Mouse (Mus musculus): Measurements from ENCODE around the gene 9930111J21Rik1. TPM values are rescaled to one million over a fixed set of nuclear protein-coding genes. Genes with fewer than 3 reads are reported as not detected.

9930111J21Rik1 gene
- 10 to 100 TPM; 22.1 to 32.8 TPM for total RNA-seq (2023)

DNA sequence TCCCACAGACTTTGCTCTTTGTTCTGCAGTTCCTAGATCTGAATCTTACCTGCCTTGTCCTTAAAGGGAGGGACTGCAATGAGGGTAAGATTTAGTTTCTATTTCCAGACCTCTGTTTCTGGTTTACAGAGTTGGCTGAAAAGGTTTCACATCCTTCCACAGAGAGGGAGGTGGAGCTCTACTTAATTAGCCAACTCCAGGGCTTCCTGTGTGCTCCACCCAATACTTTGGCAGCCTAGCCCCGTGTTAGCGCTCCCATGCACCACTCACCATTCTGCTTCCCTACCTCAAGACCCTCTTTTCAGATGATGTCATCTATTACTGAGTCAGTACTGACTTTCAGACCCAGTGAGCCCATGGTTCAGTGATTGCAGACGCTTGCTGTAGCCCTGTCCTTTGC lies at the start of gene 9930111J21Rik1:
TSS of gene 9930111J21Rik1 (minus strand) at position 148 of the 400 bp plus-strand sequence.

DNA sequence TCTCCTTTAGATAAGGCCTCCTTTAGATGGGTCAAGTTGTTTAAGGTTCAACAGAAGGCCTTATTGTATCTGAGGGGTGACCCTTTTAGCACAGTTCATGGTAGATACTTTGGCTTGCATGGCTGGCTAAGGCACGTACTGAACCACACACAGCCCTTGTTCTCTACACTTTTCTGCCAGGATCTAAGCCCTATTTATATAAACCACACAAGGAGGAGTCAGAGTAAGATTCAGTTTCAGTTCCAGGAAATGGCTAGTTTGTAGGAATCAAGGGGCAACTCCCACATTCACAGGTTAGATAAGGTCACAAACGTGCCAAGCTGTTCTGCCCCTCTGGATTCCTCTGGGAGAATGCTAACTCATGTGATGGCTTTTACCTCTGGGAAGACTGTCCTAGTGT lies 14.8 kb upstream of the 9930111J21Rik1 start, which contains the start of gene Tgtp1:
TSS of gene Tgtp1 (minus strand) at position 155 of the 400 bp plus-strand sequence.

DNA sequence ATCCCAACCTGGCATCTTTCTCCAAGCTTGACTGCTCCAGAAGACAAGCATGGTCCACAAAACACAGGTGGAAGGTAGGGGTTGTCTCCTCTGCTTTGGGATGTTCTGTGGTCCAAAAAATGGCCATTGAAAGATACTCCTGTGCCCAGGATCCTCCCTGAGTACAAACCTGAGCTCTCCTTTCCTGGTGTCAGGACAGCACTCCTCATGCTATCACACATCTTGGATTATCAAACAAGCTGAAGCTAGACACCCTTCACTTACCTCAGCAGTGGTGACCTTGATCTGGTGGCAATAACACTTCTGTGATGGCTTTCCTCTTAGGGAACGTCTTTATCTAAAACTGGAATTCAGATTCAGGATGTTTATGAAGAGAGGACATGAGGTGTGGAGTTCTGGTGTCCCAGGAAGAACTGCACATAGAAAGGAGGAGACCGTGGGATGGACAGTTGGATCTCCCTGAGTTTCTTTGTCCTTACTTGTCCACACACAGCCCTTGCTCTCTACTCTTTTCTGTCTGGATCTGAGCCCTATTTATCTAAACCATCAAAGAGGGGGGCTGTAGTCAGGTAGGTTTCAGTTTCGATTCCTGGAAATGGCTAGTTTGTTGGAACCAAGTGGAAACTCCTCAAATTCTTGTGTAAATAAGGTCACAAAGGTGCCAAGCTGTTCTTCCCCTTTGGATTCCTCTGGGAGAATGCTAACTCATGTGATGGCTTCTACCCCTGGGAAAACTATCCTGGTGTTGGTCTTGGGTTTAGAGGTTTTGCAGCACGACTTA lies 12.7 kb upstream of the 9930111J21Rik1 start, which contains the start of gene Gm12185:
TSS of gene Gm12185 (minus strand) at position 487 of the 781 bp plus-strand sequence.

DNA sequence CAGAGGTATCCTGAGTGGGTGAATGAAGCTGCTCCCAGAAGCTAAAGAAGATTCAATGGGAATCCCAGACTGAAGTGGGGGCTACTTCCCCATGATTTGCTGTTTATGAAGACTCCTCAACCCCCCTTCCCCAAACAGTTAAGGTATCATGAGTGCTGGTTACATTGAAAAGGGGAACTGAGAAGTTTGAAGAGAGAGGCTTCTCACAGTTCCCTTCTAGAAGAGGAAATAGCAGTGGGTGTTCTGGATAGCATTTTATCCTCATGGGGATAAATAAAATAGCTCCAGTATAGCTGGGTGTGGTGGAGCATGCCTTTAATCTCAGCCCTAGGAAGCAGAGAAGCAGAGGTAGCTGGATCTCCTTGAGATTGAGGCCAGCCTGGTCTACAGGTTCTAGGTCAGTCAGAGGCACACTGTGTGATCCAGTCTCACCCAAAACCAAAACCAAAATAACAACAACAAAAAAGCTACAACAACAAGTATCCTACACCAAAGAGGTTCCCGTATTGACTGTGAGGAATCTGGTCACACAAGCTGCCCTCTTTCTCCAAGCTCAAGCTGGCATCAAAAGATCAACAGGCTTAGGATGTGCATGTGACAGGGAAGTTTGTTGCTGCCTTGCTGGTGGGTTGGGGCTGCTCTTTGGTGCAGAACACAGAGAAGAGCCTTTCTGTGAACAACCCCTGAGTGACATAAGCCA lies 808 bp downstream of the 9930111J21Rik1 start, which contains the start of gene Olfr56:
TSS of gene Olfr56 (plus strand) at position 650 of the 700 bp plus-strand sequence.

DNA sequence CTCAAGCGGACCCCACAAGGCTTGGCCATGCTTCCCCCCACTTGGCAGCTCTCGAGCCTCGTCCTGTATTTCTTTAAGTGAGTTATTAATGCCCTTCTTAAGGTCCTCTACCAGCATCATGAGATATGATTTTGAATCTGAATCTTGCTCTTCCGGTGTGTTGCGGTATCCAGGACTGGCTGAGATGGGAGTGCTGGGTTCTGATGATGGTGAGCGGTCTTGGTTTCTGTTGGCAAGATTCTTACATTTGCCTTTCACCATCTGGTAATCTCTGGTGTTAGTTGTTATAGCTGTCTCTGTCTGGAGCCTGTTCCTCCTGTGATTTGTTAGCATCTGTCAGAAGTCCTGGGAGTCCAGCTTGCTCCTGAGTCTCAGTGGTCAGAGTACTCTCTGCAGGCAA lies 33.1 kb downstream of the 9930111J21Rik1 start, which contains the start of gene Psme2b:
TSS of gene Psme2b (minus strand) at position 101 of the 400 bp plus-strand sequence.

DNA sequence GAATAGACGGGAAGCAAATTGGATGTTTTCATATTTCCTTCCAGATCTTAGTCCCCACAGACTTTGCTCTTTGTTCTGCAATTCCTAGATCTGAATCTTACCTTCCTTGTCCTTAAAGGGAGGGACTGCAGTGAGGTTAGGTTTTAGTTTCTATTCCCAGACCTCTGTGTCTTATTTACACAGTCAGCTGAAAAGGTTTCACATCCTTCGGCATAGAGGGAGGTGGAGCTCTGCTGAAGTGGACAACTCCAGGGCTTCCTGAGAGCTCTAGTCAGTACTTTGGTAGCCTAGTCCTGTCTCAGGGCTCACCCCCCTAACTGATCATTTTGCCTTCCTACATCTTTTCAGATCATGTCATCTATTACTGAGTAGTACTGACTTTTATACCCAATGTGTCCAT lies 77.2 kb downstream of the 9930111J21Rik1 start, which contains the start of gene Gm5431:
TSS of gene Gm5431 (minus strand) at position 194 of the 400 bp plus-strand sequence.

Other genes starting within 250 kb of the 9930111J21Rik1 start
- gene Rack1, start 179.1 kb downstream of the 9930111J21Rik1 start, total RNA-seq (2023), result 100 to 1,000 TPM; 508 to 567 TPM
- gene Trim41, start 162.0 kb downstream of the 9930111J21Rik1 start, total RNA-seq (2023), result 10 to 100 TPM; 37.2 to 45.4 TPM
- under 1 TPM; 0.71 to 0.84 TPM for gene Trim7, start 153.3 kb downstream of the 9930111J21Rik1 start, total RNA-seq (2023)
- under 1 TPM in 1 of 2 experiments, not detected in 1; 0.38 TPM for gene Gm12184, start 152.7 kb downstream of the 9930111J21Rik1 start, total RNA-seq (2023)
- gene Irgm1, start 107.7 kb downstream of the 9930111J21Rik1 start, total RNA-seq (2023), result 10 to 100 TPM; 11.8 to 13.6 TPM
- 1 to 10 TPM; 3.0 to 3.9 TPM for gene Gm5431, start 77.2 kb downstream of the 9930111J21Rik1 start, total RNA-seq (2023)
- gene Psme2b, start 33.2 kb downstream of the 9930111J21Rik1 start, total RNA-seq (2023), result 10 to 100 TPM; 15.2 to 15.9 TPM
- not detected for gene Olfr56, start 509 bp downstream of the 9930111J21Rik1 start, total RNA-seq (2023)
- gene Gm12185, start 12.8 kb upstream of the 9930111J21Rik1 start, total RNA-seq (2023), result under 1 TPM; 0.60 to 0.62 TPM
- gene Tgtp1, start 14.8 kb upstream of the 9930111J21Rik1 start, total RNA-seq (2023), result under 1 TPM; 0.78 to 0.99 TPM
- gene 9930111J21Rik2, start 71.8 kb upstream of the 9930111J21Rik1 start, total RNA-seq (2023), result 10 to 100 TPM; 38.8 to 46.2 TPM
- gene Tgtp2, start 84.8 kb upstream of the 9930111J21Rik1 start, total RNA-seq (2023), result 1 to 10 TPM in 1 of 2 experiments, not detected in 1; 1.3 TPM
- gene Ifi47, start 97.2 kb upstream of the 9930111J21Rik1 start, total RNA-seq (2023), result 10 to 100 TPM; 14.5 to 19.7 TPM
- gene Olfr1396, start 135.5 kb upstream of the 9930111J21Rik1 start, total RNA-seq (2023), result not detected
- not detected for gene Olfr1395, start 162.9 kb upstream of the 9930111J21Rik1 start, total RNA-seq (2023)
- gene Olfr1394, start 175.0 kb upstream of the 9930111J21Rik1 start, total RNA-seq (2023), result not detected
- gene Btnl9, start 207.8 kb upstream of the 9930111J21Rik1 start, total RNA-seq (2023), result 1 to 10 TPM; 1.2 to 1.6 TPM
- gene Zfp62, start 223.9 kb upstream of the 9930111J21Rik1 start, total RNA-seq (2023), result 10 to 100 TPM; 49.7 to 53.6 TPM